Mouse (Mus musculus) intestine, postnatal 0 days (tissue): ENCODE measurements at regions not wholly inside any gene's neighbourhood (a gene's known extent, or its start where the extent isn't known, plus 50 kb on each side); places are given as distances from the start of the nearest gene placed in this dataset. TPM values are rescaled to one million over a fixed set of nuclear protein-coding genes. Genes with fewer than 3 reads are reported as not detected.

Experiments
- ATAC-seq: fragments of 200-750 bp; cut with Nextera tagmentation; 2 replicates; pipeline ENCODE4 v1.8.0; 2017; ENCODE audit warnings: mild to moderate bottlenecking, moderate TSS enrichment, moderate library complexity
- H3K27ac ChIP-seq: fragments of 300-500 bp; sonication (generic); 2 replicates; pipeline ENCODE4 v1.5.1; 2014; ENCODE audit warnings: mild to moderate bottlenecking, low read depth, low read length, moderate library complexity
- H3K27me3 ChIP-seq: fragments of 300-500 bp; sonication (generic); replicated peaks from 2 replicates; pipeline ENCODE4 v1.6.1; 2014; ENCODE audit warnings: low read length, mixed read lengths; ENCODE audit not compliant: control insufficient read depth, insufficient read depth
- H3K36me3 ChIP-seq: fragments of 300-500 bp; sonication (generic); 2 replicates; pipeline ENCODE4 v1.6.1; 2014; ENCODE audit warnings: mild to moderate bottlenecking, moderate library complexity; ENCODE audit not compliant: control insufficient read depth, insufficient read depth
- H3K4me1 ChIP-seq: fragments of 300-500 bp; sonication (generic); replicated peaks from 2 replicates; pipeline ENCODE4 v1.6.1; 2014; ENCODE audit warnings: antibody characterized with exemption, low read length, mixed read lengths; ENCODE audit not compliant: control insufficient read depth, insufficient read depth
- H3K4me2 ChIP-seq: fragments of 300-500 bp; sonication (generic); replicated peaks from 2 replicates; pipeline ENCODE4 v1.6.1; 2014; ENCODE audit warnings: low read depth, mild to moderate bottlenecking, moderate library complexity
- H3K4me3 ChIP-seq: fragments of 300-500 bp; sonication (generic); 2 replicates; pipeline ENCODE4 v1.5.1; 2014; ENCODE audit warnings: low read depth, low read length
- H3K9ac ChIP-seq: fragments of 300-500 bp; sonication (generic); 2 replicates; pipeline ENCODE4 v1.6.1; 2014; ENCODE audit warnings: mild to moderate bottlenecking, low read depth, low read length
- H3K9me3 ChIP-seq: fragments of 300-500 bp; sonication (generic); 2 replicates; pipeline ENCODE4 v1.6.1; 2016; ENCODE audit warnings: mixed run types; ENCODE audit not compliant: control insufficient read depth
- CTCF ChIP-seq: sonication (generic); IDR thresholded peaks from 2 replicates; pipeline ENCODE4 v1.5.1; 2016; ENCODE audit warnings: low read depth, mild to moderate bottlenecking, control low read depth, antibody characterized with exemption, moderate library complexity
- WGBS: fragments of 180-500 bp; shearing (Covaris S2); extraction: QIAGEN DNeasy Blood & Tissue Kit; methylation state at CpG from one replicate; pipeline ENCODE4 v1.1.7; 2014; 5-methylcytosine and 5-hydroxymethylcytosine counted together
- microRNA-seq: library from miRNA; unstranded; fragments of <30 nt; microRNA quantifications from one replicate; pipeline ENCODE4, GENCODE M21; 2016

GRCm38 (mm10) chr15:87437611-87438010, 106.5 kb upstream of the Fam19a5 start:
- 72% methylated on average over 5 of the region's 5 CpGs for WGBS

GRCm38 (mm10) chr15:87458932-87459331, 85.2 kb upstream of the Fam19a5 start:
- no peak overlapping the region for H3K4me3 ChIP-seq
- ATAC-seq = no peak
- no peaks in the 10 kb centered on the region for H3K27me3 ChIP-seq
- no peaks in the 10 kb centered on the region for H3K9me3 ChIP-seq
- H3K36me3 ChIP-seq = no peaks in the 10 kb centered on the region
- no peak for TF ChIP-seq CTCF
- no peaks in the 10 kb centered on the region for H3K4me1 ChIP-seq
- 44% methylated on average over 1 of the region's 1 CpGs for WGBS
- no peak overlapping the region for H3K27ac ChIP-seq
- H3K9ac ChIP-seq = no peak overlapping the region
- no peak overlapping the region for H3K4me2 ChIP-seq

More at GRCm38 (mm10) chr15:87437611-87438010, 106.5 kb upstream of the Fam19a5 start:
- Histone ChIP-seq H3K27ac (no peak overlapping the region), H3K27me3 (no peaks in the 10 kb centered on the region), H3K4me3 (no peak overlapping the region), H3K9me3 (no peaks in the 10 kb centered on the region), H3K4me2 (no peak overlapping the region), H3K4me1 (no peaks in the 10 kb centered on the region), H3K9ac (no peak overlapping the region), H3K36me3 (no peaks in the 10 kb centered on the region)
- no peak for ATAC-seq
- TF ChIP-seq CTCF = no peak

GRCm38 (mm10) chr15:87476247-87476646, 67.9 kb upstream of the Fam19a5 start:
- WGBS = 32% methylated on average over 11 of the region's 11 CpGs
- Histone ChIP-seq H3K36me3 (no peaks in the 10 kb centered on the region), H3K4me1 (no peaks in the 10 kb centered on the region), H3K27me3 (no peaks in the 10 kb centered on the region), H3K27ac (no peak overlapping the region), H3K4me2 (no peak overlapping the region), H3K9me3 (no peaks in the 10 kb centered on the region), H3K4me3 (no peak overlapping the region), H3K9ac (no peak overlapping the region)
- no peak for TF ChIP-seq CTCF
- ATAC-seq = no peak

DNA sequence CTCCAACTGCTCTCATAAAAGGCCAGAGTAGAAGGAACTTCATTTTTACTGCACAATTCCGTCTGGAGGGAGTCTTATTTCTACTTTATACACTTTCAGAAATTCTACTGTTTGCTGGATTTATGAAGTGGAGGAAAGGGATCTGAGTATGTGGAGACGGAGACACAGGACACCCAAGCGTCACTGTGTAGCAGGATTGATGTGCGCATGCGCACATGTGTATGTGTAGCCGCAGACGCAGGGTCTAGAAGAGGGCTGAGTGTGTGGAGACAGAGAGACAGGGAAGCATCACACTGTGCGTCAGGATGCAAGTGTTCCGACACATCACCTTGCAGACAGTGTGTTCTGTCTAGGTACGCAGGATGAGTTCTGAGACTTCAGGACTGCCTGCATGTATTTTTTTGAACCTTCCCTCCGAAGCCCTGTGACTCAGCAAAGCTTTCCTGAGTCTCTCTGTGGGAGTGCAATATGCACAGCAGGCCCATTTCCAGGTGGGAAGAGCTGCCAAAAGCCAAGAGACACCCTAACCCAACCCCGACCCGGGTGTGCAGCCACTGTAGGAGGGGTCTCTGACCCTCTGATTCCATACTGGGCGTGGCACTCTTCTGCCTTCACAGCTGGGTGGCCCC, 67.1 kb upstream of the Fam19a5 start:
- H3K36me3 ChIP-seq = no peaks in the 10 kb centered on the region
- no peaks in the 10 kb centered on the region for H3K4me1 ChIP-seq
- no peak overlapping the region for H3K27ac ChIP-seq
- TF ChIP-seq CTCF = no peak
- H3K4me3 ChIP-seq = no peak overlapping the region
- H3K27me3 ChIP-seq = no peaks in the 10 kb centered on the region
- 76% methylated on average over 14 of the region's 14 CpGs for WGBS
- no peaks in the 10 kb centered on the region for H3K9me3 ChIP-seq
- no peak overlapping the region for H3K4me2 ChIP-seq
- no peak for ATAC-seq
- no peak overlapping the region for H3K9ac ChIP-seq

- Histone ChIP-seq H3K9me3 (no peaks in the 10 kb centered on the region), H3K4me1 (no peaks in the 10 kb centered on the region), H3K9ac (no peak overlapping the region), H3K4me2 (no peak overlapping the region), H3K27ac (no peak overlapping the region), H3K27me3 (no peaks in the 10 kb centered on the region), H3K4me3 (no peak overlapping the region), H3K36me3 (no peaks in the 10 kb centered on the region)
- no peak for ATAC-seq
- no peak for TF ChIP-seq CTCF
- WGBS = 92% methylated on average over 3 of the region's 3 CpGs
Measured at GRCm38 (mm10) chr15:87480758-87481157, 63.3 kb upstream of the Fam19a5 start.

Small RNA genes in the stretch of these regions (microRNA-seq; reads per million reads assigned to microRNA genes)
- gene Gm23416 = not detected
